Mouse (Mus musculus) spleen, postnatal 36 days (tissue): ENCODE results near the gene Erbb4.

Source experiments
- DNase-seq, 2 experiments: peaks; one replicate each; pipeline ENCODE4 v3.0.0; 2022; ENCODE audit warnings: low spot score in 2 of 2, mixed read lengths in 1 of 2

Gene Erbb4

DNA sequence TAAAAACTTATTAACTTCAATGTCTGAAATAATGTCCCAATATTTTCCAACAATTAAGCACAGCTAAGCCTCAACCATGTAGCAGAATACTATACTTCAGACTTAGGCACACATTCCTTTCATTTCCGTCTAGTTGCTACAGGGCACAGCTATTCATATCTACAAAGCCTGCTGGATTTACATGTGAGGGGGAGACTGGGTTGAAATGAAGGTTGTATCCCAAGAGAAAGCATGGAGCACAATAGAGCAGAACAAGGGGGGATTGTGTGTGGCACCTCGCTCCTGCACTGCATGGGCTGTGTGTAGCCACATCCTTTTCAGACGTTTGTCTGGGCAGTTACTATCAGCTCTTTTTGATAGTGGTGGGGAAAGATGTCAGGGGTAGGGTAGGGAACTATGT is 83.0 kb downstream of the Erbb4 start:
- DNase-seq: no peak

DNA sequence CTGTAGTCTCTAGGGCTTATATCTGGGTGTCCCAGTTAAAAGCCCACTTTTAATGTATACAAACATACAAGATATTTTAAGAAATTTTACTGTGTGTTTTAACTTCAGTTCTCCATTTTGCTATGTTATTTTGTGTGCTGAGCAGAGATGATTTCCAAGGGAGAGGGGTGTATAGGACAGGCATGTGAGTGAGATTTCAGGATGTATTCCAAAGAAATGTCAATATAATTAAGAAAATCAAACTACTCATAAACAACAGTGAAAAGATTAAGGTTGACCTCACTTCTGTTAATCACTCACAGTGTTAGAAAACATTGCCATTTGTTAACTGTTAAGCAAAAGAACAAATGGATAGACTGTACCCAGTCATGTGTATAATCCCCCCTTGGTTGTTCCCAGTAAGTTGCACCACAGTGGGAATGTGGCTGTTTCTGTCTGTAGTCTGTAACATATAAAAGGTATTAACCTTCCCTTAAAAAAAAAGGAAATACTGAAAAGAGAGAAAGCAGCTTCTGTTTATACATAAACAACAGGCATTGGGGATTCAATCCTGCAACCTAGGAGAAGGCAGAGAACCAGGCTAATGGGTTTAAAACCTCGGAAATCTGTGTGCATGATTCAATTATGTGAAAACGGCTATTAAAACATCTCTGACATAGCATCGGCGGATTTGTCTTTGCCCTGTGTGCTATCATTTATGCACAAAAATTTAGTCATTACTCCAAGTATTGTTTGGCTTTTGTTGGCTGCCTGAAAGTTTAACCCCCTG is 84.5 kb downstream of the Erbb4 start:
- DNase-seq: no peak

DNA sequence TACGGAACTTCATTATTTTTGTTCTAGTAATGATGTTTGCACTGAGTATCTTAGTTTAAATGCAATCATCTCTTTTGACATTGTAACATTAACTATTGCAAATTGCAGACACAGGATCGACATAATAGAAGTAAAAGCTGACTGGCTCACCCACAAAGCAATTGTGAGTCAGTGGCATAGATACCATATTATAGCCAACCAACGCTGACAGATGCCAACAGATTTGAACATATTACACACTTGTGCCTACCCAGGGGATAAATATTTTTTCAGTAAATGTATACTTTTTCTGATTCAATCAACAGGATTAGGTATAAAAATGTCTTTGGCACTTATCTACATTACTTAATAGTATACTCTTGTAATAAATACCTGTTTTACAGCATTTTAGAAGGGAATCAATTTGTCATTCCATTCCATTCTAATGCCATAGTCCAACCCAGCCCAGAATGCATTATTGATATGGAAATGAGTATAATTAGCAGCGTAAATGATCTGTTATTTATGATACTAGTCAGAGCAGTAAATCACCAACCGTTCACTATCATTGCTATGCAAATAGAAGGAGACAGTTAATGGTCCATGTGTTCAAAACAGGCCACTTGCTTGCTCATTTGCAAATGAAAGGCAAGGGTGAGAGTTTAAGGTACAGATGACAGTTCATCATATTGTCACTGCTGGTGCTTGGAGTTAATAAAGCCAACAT is 97.9 kb downstream of the Erbb4 start:
- no peak for DNase-seq

DNA sequence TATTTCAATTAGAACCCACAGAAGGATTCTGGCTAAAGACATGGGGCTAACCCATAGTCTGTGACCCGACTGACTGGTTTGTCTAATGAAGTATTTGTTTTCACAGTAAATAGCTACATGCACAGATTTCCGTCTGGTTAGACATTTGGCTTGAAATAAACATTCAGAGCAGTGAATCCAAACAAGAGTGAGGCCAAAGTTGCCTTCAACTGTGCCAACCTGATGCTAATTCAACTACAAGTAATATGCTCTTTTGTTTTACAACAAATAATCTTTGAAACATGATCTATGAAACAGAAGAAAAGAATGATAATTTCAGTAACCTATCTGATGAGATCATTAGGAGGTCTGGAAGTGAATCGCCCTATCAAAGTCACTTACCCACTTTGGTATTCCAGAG is 106.5 kb downstream of the Erbb4 start:
- no peak for DNase-seq

DNA sequence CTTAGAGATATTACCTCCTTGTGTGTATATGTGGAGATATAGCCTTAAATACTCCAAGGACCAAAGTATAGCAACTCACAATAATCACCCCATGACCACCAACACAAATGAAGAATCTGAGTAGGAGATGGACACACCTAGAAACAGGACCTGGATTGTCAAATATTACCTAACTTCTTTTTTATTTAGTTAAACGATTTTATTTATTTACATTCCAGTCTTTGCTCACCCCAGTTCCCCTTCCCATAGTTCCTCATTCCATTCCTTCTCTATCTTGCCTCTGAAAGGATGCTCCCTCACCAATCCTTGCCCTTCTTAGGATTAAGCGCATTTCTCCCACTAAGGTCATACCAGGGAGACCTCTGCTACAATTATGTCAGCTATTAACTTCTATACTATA is 128.6 kb downstream of the Erbb4 start:
- DNase-seq: no peak

DNA sequence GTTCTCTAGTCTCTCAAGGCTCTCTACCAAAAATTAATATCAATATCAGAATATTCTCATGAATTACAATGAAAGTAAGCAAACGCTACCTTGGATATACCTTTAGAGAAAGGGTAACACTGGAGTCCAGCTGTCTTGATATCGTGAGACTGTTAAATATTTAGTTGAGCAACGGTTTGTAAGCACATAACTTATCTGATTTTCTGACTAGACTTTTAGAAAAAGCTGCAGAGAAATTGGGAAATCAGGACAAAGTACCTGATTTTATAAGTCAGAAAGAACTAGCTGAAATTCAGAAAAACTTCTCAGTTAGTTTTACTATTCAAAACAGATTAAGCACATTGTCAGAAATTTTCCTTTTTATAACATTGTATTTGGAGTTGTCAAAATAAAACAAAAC is 129.3 kb downstream of the Erbb4 start:
- no peak for DNase-seq

DNA sequence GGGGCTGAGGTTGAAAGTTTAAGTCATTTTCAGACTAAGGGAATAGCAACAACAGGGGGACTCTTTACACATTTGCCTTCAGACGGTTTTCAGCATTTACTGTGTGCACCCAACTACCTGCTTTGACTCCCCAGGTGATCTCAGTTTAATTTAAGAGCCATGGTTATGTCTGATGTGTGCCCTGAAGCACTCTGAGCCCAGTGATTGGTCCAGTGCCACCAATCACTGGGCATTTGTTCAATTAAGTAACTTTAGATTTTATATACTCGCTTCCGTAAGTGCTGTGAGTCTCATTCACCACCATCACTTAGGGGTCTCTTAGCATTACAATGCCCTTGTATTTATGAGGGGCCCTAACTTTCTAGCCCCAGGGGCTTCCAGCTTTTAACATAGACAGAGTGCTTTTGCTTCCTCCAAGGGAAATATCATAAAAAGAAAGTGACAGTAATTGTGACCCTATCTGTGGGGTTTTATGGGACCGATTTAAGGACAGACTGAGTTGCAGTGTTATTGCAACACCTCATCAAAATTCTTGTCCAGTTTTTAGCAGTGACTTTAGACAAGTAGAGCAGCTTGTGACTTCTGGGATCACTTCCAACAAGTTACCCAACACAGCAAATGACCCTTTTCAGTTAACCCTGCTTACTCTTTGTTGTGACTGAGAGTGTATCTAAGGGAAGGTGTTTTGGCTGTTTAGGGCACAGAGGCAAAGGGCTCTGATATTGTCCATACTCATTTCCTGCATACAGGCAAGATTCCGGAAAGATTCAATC is 134.3 kb downstream of the Erbb4 start:
- DNase-seq: no peak

DNA sequence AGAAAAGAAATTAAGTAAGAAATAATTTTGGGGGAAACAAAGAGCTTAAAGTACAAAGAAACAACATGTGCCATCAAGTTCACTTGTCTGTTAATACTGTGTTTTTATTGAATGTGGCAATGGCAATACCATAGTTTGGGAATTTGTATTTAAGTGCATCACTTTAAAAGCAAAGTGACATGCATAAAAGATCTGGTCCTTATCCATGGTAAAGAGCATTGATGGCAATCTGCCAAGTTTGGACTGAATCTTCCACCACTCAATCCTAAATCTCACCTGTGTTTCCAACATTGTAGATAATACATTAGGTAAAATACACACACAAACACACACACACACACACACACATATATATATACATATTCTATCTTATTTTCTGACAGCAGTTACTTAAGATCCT is 143.7 kb downstream of the Erbb4 start:
- DNase-seq: no peak

DNA sequence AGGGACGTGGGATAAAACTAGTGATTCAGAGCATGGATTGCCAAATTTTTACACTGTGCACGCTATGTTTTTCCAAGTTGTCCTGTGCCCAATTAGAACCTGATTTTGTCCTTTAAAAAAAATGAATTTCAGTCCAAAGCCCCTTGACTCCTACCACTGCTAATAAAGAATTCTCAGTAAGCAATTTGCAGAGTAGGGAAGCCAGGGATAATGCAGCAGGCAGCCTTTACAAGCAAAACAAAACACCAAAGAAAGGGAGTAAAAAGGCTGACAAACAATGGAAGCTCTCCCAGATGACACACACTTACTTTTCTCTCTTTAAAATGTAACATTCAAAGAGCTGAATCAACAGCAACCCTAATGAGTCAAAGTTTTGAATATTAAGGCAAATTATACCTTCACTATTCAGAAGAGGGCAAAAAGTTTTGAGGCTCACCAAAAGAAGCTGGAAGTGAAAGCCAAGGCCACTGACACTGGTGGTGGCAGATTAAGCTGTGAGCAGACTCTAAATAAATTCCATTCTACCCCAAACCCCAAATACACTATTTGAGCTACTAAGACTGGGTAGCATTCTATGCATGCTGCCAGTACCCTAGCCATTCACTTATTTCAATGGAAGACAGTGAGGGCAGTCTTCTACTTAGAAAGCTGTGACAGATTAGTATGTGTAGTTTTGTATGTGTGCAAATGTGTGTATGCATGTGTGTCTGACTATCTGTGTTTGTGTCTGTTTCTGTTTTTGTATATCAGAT is 146.3 kb downstream of the Erbb4 start:
- no peak for DNase-seq

DNA sequence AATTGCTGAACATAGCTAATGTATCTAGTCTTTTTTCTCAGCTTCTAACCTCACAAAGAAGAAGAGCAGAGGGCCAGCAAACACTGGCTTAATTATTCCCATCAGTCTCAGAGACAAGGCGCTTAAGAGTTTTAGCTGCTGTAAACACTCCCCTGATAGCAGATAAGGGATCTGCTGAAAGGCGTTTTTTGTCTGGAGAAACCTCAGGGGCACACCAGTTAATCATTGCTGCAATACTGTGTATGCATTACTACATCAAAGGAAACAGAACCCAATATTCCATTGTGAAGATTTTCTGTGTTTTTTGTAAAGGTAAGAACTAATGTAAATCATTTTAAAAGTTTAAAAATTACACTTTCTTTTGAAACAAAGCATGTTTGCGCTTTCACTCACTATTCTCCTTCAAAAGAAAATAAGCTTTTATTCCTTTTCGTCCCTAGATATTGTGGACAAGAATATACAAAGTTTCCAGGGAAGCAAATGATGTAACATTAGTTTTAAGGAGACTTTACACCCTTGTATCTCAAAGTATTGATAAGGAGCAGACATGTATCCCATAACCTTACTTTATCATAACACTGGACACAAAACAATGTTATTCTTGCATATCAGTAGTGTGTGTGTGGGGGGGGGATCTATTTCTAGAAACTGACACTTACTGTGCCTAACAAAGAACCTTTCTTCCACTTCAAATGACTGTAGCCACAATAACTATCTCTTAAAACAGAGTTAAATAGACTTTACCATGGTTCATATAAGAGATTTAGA is 150.9 kb downstream of the Erbb4 start:
- no peak for DNase-seq

DNA sequence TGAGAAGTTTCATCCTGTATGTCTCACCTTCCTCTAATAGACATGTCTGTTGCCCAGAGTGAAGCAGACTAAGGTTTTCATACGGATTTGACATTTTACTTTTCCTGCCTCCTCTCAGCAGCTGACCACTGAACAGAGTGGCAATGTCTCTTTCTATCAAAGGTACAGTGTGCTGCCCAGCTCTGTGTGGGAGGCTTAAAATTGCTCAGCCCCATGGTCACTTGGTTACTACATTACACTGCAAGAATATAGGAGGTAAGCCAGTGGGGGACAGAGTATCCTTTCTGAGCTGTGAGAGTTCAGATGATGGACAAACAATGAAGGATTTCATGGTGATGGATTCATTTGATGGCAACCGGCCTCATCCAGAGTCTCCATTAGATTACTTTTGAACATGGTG is 152.4 kb downstream of the Erbb4 start:
- no peak for DNase-seq

DNA sequence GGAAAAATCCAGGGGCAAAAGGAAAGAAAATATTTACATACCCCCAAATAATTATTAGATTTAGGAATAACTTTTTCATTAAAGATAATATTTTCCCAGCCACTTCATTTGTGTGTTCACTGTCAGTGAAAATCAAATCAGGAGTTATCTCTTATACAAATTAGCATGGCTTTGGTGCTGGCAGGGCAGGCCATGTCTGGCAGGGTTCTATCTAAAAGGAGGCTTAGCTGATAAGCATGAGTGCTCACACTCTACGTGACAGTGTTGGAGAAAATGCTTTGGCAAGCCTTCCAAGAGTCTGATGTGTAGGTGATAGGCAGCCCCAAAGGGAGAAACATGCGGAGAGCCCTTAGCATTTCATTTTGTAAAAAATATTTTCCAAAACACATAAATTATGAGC is 164.7 kb downstream of the Erbb4 start:
- no peak for DNase-seq

DNA sequence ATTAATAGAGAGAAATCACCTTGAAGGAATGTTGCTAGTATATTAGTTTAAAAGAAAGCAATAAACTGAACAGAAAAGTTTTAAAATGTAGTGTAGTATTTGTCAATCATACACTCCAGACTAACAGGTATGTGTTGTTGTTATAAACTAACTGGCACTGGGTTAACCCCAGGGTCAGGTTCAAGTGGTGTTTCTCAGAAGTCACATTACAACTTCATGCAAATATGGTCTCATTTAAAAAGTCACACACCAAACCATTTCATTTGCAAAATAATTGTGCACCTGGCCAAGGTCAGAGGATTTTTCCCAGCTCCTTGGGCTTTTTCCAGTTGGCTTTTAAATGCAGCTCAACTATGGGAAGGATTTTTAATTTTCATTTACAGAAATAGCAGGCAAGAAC is 173.1 kb downstream of the Erbb4 start:
- DNase-seq: no peak

DNA sequence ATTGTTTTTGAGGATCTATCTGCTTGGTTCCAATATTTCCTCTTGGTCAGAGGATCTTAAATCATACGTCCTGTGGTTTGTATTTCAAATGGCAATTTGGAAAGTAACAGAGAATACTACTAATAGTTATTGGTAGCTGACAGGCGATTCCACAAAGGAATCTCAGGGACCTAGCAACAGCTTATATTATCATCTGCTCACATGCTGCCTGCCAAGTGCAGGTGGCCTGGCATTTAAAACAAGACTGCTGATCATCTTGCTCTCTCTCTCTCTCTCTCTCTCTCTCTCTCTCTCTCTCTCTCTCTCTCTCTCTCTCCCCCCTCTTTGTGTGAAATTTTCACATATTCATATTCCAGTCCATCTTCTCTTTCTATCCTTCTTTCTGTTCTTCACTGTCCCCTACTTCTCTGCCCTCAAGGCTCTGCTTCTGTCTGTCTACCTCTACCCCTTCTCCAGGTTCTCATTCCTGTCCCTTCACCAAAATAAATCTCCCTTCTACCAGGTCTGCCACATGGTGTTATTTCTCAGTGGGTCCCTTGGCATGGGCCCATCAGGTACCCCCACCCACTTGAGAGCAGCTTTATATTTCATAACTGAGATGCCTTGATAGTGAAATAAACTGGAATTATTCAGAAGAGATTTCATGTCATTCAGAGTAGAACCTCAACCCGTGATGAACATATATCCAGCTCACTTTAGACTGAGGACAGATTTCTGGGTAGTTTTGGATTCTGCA is 174.4 kb downstream of the Erbb4 start:
- no peak for DNase-seq

DNA sequence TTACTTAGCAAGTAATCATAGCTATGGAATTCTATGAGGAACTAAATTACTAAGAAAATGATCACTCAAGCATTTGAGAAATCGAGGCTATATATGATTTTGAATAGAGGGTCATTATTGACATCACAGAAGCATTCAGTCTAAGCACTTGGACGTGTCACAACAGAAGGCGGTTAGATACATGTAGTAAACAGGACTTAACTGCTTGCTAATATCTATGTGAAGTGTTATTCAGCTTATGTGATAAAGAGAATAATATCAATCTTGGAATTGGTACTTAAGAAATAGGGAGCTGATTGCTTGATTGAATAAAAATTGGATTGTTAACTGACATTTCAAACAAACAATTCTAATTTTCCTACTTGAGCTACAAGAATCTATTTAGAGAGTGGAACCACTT is 190.0 kb downstream of the Erbb4 start:
- no peak for DNase-seq

DNA sequence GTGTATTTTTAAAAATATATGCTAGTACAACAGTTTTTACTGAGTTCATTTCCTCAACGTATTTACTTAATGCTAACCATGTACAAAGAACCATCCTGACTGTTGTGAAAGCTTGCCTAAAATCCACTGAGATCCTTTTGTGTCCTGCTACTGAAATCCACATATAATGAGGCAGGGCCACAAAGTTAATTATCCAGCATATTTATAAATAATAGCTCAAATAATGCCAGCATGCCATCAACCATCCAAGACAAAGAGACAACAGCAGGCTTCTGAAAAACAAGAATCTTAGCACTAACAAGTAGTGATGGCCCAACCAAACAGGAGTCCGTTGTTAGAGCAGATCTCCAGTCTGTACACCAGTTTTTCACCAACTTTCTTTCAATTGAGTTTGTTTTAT is 215.8 kb downstream of the Erbb4 start:
- no peak for DNase-seq

DNA sequence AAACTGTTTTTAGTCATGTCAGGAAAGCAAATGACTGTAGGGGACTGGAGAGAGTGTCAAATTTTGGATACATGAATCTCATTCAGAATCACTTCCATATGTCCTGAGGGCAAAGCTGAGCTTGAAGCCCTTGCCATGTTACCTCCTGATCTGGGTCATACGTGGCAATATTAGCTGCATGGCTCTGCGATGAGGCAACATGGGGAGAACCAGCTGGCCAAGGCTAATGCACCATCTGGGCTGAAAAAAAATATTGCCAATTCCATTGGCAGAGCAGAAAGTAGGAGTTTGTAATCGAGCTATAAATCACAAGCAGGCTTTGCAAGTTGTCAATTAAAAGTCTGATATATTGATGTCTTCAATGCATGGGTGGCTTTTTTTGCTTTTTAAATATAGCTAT is 221.0 kb downstream of the Erbb4 start:
- no peak for DNase-seq

DNA sequence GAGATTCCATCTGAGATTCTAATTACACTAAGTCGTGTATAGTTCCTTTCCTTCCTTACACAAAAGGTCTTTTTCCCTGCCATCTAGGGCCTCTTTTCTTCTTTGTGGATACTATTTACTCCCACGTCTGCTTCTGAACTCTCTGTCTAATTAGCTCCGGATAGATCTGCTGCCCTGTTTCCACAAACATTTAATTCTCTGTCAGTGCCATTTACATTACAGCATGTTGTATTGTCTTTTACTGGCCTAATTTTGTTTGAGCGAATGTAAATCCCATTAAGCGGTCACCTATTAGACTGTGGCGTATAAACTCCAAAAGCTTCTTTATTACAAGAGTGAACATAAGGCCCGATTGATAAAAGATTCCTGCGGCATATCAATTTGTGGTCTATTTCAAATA is 232.9 kb downstream of the Erbb4 start:
- DNase-seq: no peak

DNA sequence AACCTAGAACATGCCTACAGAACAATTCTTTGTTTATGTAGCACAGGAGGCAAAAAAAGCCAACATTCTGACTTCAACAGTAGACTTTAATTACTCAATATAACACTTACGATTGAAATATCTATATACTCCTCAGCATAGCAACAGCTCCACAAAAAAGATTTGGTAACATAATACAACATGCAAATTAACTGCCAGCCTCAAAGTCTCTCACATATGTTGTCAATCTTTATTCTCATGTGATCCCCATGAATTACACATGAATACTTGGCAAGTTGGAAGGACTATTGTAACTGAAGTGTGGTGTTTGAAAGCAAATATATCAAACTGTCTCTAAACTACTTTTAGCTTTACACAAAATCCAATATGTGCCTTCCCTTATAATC is 234.2 kb downstream of the Erbb4 start:
- no peak for DNase-seq

DNA sequence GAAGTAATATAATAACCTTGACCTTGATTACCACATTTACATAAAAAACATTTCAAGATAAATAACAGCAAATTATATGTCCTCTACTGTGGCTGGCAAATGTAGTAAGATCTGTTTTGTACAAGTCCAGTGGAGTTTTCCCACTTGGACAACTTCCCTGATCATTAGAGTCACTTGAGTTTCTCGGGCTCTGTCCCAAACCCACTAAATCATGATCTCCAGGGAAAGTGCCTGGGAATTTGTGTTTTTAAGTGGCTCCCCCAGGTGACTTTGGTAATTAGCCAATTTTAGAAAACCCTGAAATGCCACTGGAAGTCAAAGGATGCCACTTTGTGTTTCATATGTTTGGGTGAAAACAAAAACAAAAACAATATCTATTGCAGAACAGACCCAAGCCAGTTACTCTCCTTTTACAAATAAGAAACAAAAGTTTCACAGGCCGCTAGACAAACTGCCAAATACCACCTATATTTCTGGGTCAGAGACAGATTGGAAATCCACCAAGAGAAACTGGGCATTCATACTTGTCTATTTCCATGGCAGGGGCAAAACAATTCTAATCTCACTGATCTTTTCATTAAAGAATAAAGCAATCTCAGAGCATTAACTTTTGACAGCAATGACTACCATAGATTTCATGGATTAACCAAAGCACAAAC is 234.8 kb downstream of the Erbb4 start:
- no peak for DNase-seq
